Mouse (Mus musculus): ENCODE measurements around the gene Pom121l2. TPM values are rescaled to one million over a fixed set of nuclear protein-coding genes. Genes with fewer than 3 reads are reported as not detected.
A peak's percentile ranks its signal among the peaks of the same experiment; 100 is the strongest.

The Pom121l2 gene
- polyA plus RNA-seq, 1 experiment from 2014 or later = not detected

GRCm38 (mm10) chr13:22007872-22008271 lies 26.9 kb downstream of the Pom121l2 start:
- Histone ChIP-seq H3K9me3 (ENCODE audit: control insufficient read depth, low read length) (no peaks in the 10 kb centered on the region), H3K4me3 (ENCODE audit: low read depth, low read length) (no peak overlapping the region), H3K9ac (ENCODE audit: low read length) (no peak overlapping the region), H3K4me2 (replicated peaks; ENCODE audit: low read depth) (no peak overlapping the region), H3K27me3 (ENCODE audit: control insufficient read depth, insufficient read depth, low read length) (peaks cover 29% of the 10 kb centered on the region; the same call in 1 of the 2 replicates), H3K36me3 (ENCODE audit: control insufficient read depth, insufficient read depth, low read length) (no peaks in the 10 kb centered on the region), H3K4me1 (replicated peaks; ENCODE audit: control insufficient read depth, insufficient read depth) (0 out of 2 replicates have a peak, but pooled peaks cover 3% of the 10 kb centered on the region), H3K27ac (replicated peaks) (no peak overlapping the region)
- ATAC-seq (ENCODE audit: low FRiP score, low TSS enrichment) (no peak), DNase-seq (ENCODE audit: low spot score) (no peak)
- TF ChIP-seq CTCF (IDR thresholded peaks at IDR 0.05; ENCODE audit: low read depth) = no peak
- TF ChIP-seq EP300 (optimal IDR thresholded peaks at IDR 0.05) = no peak
- 52% methylated on average over 7 of the region's 7 CpGs for WGBS

GRCm38 (mm10) chr13:22008707-22009106 lies 27.7 kb downstream of the Pom121l2 start:
- Histone ChIP-seq H3K9ac (ENCODE audit: low read length) (no peak overlapping the region), H3K4me2 (replicated peaks; ENCODE audit: low read depth) (no peak overlapping the region), H3K9me3 (ENCODE audit: control insufficient read depth, low read length) (no peaks in the 10 kb centered on the region), H3K36me3 (ENCODE audit: control insufficient read depth, insufficient read depth, low read length) (no peaks in the 10 kb centered on the region), H3K4me1 (replicated peaks; ENCODE audit: control insufficient read depth, insufficient read depth) (0 out of 2 replicates have a peak, but pooled peaks cover 3% of the 10 kb centered on the region), H3K4me3 (ENCODE audit: low read depth, low read length) (no peak overlapping the region), H3K27ac (replicated peaks) (no peak overlapping the region), H3K27me3 (ENCODE audit: control insufficient read depth, insufficient read depth, low read length) (peaks cover 29% of the 10 kb centered on the region; the same call in 1 of the 2 replicates)
- no peak for ATAC-seq (ENCODE audit: low FRiP score, low TSS enrichment)
- TF ChIP-seq CTCF (IDR thresholded peaks at IDR 0.05; ENCODE audit: low read depth) = no peak
- no peak for TF ChIP-seq EP300 (optimal IDR thresholded peaks at IDR 0.05)
- DNase-seq (ENCODE audit: low spot score) = no peak
- WGBS = 78% methylated on average over 3 of the region's 3 CpGs

- H3K9me3 ChIP-seq (ENCODE audit: control insufficient read depth, low read length) = no peaks in the 10 kb centered on the region
- H3K4me2 ChIP-seq (replicated peaks; ENCODE audit: low read depth) = no peak within 1 kb of the TSS
- DNase-seq (ENCODE audit: low spot score) (no peak), ATAC-seq (ENCODE audit: low FRiP score, low TSS enrichment) (no peak)
- TF ChIP-seq CTCF (IDR thresholded peaks at IDR 0.05; ENCODE audit: low read depth) (no peak), EP300 (optimal IDR thresholded peaks at IDR 0.05) (no peak)
- H3K4me3 ChIP-seq (ENCODE audit: low read depth, low read length) = no peak within 1 kb of the TSS
- 0 out of 2 replicates have a peak, but pooled peaks cover 3% of the 10 kb centered on the region for H3K4me1 ChIP-seq (replicated peaks; ENCODE audit: control insufficient read depth, insufficient read depth)
- H3K27me3 ChIP-seq (ENCODE audit: control insufficient read depth, insufficient read depth, low read length) = peaks cover 24% of the 10 kb centered on the region; the same call in 1 of the 2 replicates
- WGBS = 52% methylated on average over 7 of the region's 7 CpGs
- no peak within 1 kb of the TSS for H3K9ac ChIP-seq (ENCODE audit: low read length)
- H3K27ac ChIP-seq (replicated peaks) = no peak within 1 kb of the TSS
- H3K36me3 ChIP-seq (ENCODE audit: control insufficient read depth, insufficient read depth, low read length) = no peaks in the 10 kb centered on the region
These were observed 28.6 kb downstream of the Pom121l2 start, which contains the start of gene Prss16 for GRCm38 (mm10) chr13:22009642-22010041. Prss16 (minus strand) TSS chr13:22009742.

DNA sequence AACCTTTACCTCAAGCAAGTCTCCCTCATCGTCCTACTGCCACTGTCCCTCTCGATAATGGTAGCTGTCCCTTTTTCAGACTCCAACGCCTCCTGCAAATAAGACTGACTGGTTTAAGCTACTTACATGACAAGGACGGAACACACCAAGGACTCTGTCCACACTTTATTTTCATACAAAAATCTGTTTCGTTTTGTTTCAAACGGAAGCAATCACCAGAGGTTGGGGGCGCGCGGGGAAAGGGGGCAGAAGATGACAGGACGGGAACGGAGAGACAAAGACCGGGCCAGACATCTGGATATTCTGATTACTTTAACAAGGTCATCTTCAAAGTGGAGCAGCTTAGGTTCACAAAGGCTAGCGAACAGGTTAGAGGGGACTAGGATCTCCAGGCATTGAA lies 32.7 kb downstream of the Pom121l2 start:
- Histone ChIP-seq H3K9me3 (ENCODE audit: control insufficient read depth, low read length) (no peaks in the 10 kb centered on the region), H3K4me1 (replicated peaks; ENCODE audit: control insufficient read depth, insufficient read depth) (no peaks in the 10 kb centered on the region), H3K27ac (replicated peaks) (no peak overlapping the region), H3K4me2 (replicated peaks; ENCODE audit: low read depth) (no peak overlapping the region), H3K4me3 (ENCODE audit: low read depth, low read length) (no peak overlapping the region), H3K9ac (ENCODE audit: low read length) (no peak overlapping the region), H3K36me3 (ENCODE audit: control insufficient read depth, insufficient read depth, low read length) (no peaks in the 10 kb centered on the region), H3K27me3 (ENCODE audit: control insufficient read depth, insufficient read depth, low read length) (peaks cover 11% of the 10 kb centered on the region; the same call in 1 of the 2 replicates)
- 24% methylated on average over 13 of the region's 13 CpGs for WGBS
- ATAC-seq (ENCODE audit: low FRiP score, low TSS enrichment) (no peak), DNase-seq (ENCODE audit: low spot score) (no peak)
- TF ChIP-seq EP300 (optimal IDR thresholded peaks at IDR 0.05) = no peak
- TF ChIP-seq CTCF (IDR thresholded peaks at IDR 0.05; ENCODE audit: low read depth) = no peak

DNA sequence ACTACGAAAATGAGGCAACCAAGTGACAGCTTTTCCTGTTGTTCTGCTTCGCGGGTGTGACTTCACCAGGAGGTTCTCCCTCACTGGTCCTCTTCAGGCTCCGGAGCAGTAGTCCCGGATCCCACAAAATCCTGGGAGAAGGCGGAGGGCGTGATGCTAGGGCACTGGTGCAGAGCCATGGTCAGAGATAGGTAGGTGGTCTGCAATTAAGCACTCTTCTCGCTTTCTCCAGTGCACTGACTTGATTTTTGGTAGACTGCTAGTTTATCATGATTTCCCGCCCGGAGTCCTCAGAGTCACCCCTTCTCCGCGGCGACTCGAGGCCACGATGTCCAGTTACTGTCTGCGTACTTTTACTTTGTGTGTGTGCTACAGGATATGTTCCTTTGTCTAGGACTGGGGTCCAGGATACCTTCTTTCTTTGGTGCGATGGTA lies 33.4 kb downstream of the Pom121l2 start:
- no peak overlapping the region for H3K9ac ChIP-seq (ENCODE audit: low read length)
- WGBS = 16% methylated on average over 17 of the region's 17 CpGs
- H3K4me1 ChIP-seq (replicated peaks; ENCODE audit: control insufficient read depth, insufficient read depth) = no peaks in the 10 kb centered on the region
- H3K4me3 ChIP-seq (ENCODE audit: low read depth, low read length) = no peak overlapping the region; the same call in 1 of the 2 replicates
- ATAC-seq (ENCODE audit: low FRiP score, low TSS enrichment) = no peak
- TF ChIP-seq EP300 (optimal IDR thresholded peaks at IDR 0.05) (no peak), CTCF (IDR thresholded peaks at IDR 0.05; ENCODE audit: low read depth) (no peak)
- H3K36me3 ChIP-seq (ENCODE audit: control insufficient read depth, insufficient read depth, low read length) = no peaks in the 10 kb centered on the region
- 0 out of 2 replicates have a peak overlapping the region, but pooled peaks have one; percentile 9 for H3K4me2 ChIP-seq (replicated peaks; ENCODE audit: low read depth)
- H3K27me3 ChIP-seq (ENCODE audit: control insufficient read depth, insufficient read depth, low read length) = peaks cover 11% of the 10 kb centered on the region; the same call in 1 of the 2 replicates
- no peak for DNase-seq (ENCODE audit: low spot score)
- H3K9me3 ChIP-seq (ENCODE audit: control insufficient read depth, low read length) = no peaks in the 10 kb centered on the region
- no peak overlapping the region for H3K27ac ChIP-seq (replicated peaks)

Measured in stomach, postnatal 0 days (tissue).